Mouse (Mus musculus) CD4-positive helper T cell, adult 2 months (primary cell): ENCODE results near the gene Gm4869.

Experiments used
- DNase-seq: peaks from one replicate; pipeline ENCODE4 v3.0.0-alpha.2; 2012; ENCODE audit warnings: low read depth, missing footprints, low spot score

Gm4869 gene

DNA sequence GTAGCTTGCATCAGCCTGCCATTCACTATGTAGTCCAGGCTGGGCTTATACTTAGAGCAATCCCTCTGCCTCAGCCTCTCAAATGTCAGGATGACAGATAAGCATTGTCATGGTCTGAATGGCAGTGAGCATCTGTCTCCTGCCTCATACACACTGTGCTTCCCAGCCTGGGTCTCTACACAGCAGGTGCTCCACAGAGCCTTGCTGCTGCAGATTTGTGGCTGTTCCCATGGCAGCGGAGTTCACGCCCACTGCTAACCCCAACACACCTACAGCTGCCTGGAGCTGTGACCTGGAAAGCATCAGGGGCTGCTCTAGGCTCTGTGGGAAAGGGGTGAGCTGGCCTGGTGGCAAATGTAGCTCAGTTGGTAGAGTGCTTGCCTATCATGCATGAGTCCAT is 19.5 kb downstream of the Gm4869 start:
- no peak for DNase-seq

DNA sequence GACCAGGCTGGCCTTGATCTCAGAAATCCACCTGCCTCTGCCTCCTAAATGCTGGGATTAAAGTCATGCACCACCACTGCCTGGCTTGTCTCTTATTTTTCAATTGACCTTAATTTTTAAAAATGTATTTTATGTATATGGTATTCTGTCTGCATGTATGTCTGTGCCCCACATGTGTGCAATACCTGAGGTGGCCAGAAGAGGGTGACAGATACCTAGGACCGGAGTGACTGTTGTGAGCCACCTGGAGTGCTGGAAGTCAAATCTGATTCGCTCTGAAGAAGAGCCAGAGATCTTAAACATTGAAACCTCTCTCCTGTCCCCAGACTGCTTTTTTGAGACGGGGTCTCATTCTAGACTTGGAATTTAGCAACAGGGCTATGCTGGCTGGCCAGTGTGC is 26.9 kb downstream of the Gm4869 start:
- DNase-seq: no peak

DNA sequence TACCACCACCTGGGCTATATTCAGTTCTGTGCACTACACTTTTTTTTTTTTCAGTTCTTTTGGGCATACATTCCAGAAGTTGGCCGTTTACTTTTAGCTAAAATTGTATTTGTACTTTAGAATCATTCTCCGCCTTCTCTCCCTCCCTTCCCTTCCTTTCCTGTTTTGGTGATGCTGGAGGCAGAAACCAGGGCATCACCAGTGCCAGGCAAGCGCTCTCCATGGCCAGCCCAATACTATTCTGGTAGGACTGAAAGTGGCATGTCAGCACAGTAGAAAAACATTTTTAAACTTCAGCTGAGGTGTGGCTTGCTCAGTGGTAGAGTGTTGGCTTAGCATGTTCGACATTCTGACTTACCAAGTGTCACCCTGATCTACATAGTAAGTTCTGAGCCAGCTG is 36.0 kb downstream of the Gm4869 start:
- DNase-seq: no peak

DNA sequence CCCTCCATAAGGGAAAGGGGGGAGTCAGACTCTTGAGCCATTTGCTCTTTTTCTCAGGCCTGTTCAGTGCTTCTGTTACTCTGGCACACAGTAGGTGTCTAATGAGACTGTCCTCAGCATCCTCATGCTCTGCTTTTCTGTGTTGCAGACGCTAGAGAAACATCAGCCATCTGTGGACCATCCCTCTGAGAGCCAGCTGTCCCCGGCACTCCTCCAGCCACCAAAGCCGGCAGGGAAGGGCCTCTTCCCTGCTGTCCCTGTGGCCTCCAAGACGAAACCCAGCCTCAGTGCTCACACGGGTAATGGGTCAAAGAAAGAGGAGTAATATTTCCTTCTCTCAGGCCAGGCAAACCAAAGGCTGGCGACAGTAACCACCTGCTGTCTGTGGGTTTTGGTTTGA is 45.7 kb downstream of the Gm4869 start:
- no peak for DNase-seq

DNA sequence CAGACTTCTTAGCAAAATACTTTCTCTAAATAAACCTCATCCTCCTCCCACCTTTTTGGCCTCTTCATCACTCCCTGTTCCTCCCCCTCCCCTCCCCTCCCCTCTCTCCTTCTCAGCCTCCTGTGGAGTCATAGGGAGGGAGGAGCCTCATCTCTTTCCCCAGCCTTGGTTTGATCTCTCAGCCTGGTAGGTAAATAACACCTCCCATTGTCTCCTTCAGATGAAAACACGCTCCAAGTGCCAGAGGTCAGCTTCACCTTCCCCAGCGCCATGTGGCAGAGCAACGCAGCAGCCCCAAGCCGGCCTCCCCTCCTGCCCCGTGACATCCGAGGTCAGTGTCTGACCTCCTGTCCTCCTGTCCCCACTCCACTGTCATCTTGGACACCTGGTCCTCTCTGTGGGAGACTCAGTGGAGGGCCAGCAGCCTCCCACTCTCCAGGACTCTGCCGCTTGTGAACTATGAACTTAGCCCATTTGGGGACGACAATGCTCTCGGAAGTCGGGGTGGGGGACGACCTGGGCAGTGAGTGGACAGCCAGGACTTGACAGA is 47.3 kb downstream of the Gm4869 start:
- DNase-seq: no peak

DNA sequence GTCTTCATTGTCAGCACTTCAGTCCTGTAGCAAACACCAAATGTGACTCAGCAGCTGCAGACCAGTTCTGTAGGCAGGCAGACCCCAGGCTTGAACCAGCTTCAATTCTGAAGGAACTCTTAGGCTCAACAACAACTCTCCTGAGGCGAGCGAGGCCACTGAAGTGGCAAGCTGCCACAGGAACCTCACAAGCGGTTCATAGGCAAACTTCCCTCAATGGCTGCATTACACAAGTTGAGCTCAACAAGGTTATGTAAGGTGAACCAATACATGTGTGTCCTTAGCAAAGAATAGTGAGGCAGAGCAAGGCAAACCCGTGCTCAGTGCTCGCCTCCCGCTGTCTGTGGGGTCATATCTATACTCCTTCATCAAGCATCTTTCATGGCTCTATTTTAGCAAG is 52.7 kb downstream of the Gm4869 start:
- DNase-seq: no peak

DNA sequence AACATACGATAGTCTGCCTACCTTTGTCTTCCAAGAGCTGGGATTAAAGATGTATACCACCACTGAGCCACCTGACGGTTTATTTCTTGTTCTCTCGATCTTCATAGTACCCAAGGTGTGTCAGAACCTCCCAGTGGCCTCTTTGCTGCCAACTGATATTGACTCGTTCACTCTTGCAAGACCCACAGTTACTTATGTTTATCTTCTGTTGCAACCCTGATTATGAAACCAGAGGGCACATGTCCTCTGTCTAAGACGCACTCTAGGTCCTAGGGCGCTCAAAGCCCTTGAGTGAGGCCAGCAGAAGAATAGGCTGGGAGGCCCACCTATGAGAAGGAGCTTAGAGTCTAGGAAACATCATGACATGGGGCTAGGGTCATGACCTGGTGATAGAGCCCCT is 55.3 kb downstream of the Gm4869 start:
- no peak for DNase-seq

DNA sequence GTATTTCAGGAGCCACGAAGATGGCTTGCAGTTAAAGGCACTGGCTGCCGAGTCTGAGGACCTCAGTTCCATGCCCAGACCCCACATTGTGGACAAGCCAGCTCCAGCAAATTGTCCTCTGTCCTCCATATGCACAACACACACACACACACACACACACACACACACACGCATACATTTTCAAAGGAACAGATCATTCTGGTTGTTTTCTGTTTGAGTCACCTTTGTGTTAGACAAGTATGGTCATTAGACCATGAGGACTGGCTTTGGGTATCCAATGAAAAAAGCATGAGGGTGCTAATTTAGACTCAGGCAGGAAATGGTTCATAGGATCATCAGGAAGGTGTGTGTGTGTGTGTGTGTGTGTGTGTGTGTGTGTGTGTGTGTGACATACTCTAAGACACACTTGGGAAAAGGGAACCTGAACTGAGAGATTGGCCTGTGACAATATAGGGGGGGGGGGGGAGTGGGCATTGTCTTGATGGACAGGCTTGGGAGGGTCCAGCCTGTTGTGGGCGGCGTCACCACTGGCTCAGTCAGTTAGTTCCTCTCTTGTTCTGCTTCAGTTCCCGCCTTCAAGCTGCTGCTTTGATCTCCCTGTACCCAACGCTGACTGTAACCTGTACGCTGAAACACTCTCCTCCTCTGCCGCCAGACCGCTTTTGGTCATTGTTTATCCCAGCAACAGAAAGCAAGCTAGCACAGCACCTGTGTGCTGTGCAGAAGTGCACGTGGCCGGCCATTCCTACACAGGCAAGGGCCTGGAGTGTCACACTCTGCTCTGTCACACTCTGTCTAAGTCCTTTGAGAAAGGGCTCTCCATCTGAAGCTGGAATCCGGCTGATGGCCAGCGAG is 56.8 kb downstream of the Gm4869 start:
- peak; percentile 54 for DNase-seq

DNA sequence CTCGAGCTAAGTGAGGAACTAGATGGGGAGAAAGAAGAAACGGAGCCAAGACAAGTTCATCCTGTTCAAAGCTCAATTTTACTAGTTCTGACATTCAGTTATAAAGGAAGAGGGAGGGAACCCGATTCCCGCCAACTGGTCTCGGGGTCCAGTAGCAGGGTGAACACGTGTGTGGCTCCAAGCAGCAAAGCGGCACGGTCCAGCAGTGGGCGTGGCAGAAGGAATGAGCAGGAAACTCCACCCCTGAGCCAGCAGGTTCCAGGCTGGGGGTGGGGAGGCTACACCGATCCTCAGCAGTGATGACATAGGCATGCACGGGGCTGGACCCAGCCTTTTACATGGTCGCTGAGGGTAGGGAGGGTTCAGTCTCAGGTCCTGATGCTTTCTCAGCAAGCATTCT is 57.5 kb downstream of the Gm4869 start:
- DNase-seq: peak; percentile 40

DNA sequence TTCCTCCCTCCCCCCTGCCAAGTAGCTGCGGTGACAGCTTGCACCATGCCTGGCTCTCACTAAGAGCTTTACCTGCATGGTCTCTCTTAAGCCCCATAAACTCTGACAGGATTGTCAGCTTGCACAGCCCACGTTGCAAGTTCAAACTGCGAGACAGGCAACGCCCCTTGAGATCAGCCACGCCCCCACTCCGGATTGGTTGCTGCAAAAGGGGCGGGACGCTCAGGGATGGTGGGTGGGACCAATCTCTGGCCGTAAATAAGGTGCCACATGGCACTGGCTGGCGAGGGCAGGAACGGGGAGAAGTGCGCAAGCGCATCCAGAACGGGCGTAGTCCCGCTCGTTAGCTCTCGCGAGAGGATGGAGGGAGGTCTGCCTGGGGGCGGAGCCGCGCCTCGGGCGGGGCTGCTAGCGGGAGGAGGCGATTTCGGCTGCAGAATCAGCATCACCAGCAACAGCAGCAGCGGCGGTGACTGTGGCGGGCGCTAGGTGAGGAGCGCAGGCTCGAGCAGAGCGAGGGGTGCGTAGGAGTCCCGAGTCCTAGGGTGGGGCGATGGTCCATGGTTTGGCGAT is 59.8 kb downstream of the Gm4869 start, which contains the start of gene Chst12:
Gene Chst12, plus strand, starts transcription at position 343 of the 573 bp plus-strand sequence.
- peak; percentile 100 for DNase-seq

DNA sequence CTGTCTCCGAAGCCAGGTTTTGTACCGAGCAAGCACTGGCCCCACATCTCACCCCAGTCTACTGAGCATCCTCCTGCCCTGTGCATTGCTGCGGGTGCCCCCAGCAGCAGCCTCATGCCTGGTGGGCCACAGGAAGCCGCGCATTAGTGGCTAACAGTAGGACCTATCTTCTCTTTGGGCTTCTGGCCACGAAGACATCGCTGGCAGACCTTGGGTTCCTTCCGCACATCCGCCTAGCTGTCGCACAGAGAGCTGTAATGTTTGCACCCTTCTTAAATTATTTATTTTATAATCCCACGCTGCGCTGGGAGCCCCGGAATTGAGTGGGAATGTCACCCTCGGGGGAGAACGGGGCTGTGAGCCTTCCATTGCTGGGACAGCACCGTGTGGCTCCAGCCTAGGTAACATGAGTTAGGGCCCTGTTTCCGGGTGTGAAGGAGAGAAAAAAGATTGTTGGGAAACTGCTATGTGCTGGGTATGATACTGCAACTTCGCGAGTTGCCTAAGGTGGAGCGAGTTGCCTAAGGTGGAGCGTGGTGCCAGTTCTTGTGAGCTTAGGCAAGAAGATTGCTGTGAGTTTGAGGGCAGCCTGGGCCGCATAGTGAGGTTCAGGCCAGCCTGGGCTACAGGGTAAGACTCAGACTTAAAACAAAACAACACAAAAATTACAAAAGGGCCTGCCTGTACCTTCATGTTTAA is 60.8 kb downstream of the Gm4869 start:
- DNase-seq: no peak

DNA sequence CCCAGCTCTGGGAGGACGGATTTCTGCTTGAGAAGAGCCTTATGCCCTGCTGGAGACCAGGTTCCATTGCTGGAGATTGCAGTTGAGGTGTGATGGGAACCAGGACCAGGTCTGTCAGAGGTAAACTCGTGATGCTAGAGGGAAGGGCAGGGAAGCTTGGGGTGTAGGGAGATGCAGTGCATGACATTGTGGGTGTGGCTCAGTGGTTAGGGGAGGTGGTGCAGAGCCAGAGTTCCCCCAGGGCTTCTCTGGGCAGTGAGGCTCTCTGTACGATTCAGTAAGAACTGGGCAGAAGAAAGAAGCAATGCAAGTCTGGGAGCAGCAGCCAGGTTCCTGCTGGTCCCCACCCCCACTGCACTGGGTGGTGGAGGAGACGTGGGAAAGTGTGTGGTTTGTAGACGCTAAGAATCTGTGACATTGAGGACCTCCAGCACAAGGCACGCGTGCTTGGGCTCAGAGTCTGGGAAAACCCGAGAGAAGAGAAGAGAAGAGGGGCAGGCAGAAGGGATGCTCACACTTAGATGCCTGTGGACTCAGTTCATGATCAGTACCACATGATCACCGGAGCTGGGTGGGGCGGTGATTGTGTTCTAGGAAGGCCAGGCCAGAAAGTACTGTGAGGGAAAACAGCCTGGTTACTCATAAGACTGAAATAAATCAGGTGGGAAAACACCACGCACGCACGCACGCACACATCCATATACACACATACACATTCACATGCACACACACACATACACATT is 62.2 kb downstream of the Gm4869 start:
- no peak for DNase-seq

DNA sequence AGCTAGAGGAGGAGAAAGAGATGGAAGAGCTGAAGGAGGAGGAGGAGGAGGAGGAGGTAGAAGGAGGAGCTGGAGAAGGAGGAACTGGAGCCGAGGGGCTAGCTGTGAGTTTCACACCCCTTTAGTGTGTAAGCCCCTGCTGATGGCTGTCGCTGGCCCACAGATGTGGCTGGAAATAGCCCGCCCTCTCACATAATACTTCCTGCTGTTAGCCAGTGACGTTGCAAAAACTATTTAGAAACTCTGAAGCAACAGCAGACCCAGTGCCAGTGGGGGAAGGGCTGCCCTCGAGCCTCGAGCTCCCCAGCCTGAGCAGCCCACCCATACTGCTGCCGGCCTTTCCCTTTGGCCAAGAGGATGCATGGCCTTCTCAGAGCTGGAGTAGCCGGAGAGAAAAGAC is 63.2 kb downstream of the Gm4869 start:
- no peak for DNase-seq

DNA sequence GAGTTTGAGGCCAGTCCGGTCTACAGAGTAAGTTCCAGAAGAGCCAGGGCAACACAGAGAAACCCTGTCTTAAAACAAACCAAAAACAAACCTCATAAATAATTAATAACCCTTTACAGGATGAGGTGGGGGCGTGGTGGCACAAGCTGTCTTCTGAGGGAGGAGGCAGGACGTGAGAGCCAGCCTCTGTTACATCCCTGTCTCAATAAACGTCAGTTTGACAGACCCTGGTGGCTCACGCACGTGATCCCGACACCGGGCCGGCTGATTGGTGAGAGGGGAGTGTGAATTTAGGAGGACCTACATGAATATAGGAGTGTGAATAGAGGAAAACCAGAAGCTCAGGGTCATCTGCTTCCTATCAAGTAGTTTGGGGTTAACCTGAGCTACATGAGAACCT is 63.8 kb downstream of the Gm4869 start:
- DNase-seq: no peak

DNA sequence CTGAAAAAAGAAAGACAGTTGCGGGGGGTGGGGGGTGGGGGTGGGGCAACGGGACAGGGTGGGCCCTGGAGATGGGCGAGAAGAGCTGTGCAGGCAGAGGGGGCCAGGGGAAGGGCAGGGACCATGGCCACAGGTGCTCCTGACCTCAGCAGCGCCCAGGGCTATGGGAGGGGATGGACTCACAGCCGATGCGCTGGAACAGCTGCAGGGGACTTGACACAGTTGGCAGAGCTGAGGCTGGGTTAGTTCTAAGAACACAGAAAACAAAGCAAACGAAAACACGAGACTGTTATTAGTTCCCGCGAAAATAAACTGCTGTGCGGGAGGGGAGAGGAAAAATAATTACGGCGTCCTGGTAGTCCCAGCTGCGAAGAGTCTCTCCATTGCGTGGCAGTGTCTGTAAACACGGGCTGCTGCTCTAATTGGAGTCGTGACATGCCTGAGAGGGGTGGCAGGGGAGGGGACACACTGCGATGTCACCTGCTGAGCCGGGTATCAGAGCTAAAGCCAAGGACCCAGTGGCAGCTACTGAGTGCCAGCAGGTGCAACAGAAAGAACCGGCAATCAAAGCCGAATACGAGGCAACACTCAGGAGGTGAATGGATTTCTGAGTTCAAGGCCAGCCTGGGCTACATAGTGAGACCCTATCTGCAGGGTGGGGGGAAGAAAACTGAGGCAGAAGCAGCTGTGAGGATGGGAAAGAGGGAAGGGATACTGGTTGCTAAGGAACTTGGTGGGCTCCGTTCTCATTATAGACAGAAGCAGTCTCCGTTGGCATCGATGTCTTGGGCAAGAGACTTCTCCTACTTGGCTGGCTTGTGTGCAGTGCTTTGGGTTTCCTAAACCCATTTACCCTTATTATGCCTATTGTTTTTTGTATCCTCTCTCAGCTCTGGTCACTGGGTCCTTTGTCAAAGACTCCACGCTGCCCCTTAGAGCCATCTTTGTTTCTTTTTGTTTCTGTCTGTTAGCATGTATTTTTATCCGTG is 64.9 kb downstream of the Gm4869 start:
- no peak for DNase-seq

DNA sequence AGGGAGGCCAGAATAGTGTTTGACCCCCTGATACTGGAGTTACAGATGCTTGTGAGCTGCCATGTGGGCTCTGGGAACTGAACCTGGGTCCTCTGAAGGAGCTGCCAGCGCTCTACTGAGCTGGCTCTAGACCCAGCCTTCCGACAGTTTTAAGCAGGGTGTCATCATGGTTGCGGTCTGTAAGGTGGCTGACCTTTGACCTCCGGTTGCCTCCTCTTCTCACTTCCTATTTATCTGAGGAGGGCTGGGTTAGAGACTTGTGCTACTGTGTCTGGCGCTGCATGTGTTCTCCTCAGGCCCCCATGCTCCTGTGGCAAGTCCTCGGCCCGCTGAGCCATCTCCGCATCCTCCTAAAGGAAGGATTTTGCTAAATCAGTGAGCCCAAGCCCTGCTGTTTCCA is 68.5 kb downstream of the Gm4869 start:
- DNase-seq: no peak

DNA sequence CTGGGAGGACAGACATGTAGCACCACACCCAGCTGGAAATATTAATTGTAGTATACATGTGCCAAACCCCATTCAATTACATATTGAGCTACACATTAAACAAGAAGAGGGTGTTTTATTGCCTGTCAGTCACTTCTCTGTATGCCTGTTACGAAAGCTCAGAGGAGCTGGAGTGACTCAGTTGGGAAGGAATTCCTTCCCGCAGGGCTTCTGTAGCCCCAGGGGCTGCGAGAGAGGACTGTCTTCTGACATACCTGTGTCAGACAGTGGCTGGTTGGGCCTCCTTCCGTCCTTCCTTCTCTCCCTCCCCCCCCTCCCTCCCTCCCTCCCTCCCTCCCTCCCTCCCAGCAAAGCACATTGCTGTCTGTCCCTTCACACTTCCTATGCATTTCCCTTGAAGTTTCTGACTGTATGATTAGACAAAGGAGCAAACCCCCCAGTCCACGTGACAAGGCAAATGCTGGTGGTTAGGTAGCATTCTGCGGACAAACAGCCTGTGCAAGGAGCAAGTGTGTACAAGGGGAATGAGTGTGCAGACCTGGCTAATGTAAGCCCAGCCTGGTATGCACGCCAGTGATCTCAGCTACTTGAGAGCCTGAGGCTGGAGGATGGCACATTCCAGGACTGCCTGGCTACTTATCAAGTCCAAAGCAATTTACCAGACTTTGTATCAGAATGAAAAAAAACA is 69.5 kb downstream of the Gm4869 start:
- no peak for DNase-seq

DNA sequence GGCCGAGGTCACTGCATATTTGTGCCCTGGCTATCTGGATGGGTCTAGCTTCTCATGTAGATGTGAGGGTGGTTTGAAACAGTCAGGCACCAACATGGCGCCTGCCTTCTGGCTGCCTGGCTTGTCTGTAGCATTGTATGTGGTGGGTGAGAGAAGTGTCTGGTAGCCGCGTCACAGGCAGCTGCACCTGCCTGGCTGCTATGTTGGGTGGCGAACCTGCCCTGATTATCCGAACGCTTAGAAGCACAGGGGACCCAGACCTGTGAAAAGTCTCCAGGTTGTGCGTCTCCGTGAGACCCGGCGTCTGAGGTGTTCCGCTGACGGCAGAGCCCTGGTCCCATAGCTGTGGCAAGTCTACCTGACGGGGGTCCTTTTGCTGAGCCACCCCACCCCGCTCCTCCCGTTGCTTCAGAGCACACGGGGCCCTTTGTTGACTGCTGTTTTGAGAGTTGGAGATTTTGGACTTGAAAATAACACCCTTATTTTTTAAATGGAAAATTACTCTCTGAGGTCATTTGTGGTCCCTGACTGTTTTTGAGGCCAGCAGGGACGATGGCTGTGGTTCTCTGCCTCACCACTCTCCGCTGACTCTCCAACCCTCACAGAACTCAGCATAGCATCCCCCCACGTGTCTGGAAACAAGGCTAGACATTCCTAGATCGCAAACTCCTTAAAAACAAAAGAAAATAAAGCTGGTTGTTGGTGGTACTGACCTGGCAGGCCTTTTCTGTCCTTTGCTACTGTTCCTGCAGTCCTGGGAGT is 71.9 kb downstream of the Gm4869 start:
- DNase-seq: no peak

DNA sequence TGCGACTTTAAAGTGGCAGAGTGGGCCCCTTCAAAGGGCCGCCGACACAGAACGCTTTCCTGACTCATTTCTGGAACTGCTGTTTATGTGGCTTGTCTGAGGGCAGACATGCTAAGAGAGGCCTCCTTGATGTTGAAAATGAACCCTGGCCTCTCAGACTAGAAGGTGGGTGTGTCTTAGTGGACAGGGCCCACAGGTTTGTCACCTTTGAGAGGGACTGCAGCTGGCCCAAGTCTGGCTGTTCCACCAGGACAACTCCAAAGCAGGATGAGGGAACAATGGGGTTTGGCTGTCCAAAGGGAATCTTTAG is 72.4 kb downstream of the Gm4869 start:
- peak; percentile 57 for DNase-seq
